Mouse (Mus musculus): Measurements from ENCODE around the gene Slc6a15. TPM values are rescaled to one million over a fixed set of nuclear protein-coding genes. Genes with fewer than 3 reads are reported as not detected.

Slc6a15 gene
- 49.3 and 58.9 TPM in 2 replicates for polyA plus RNA-seq (2015; fragmentation: Nextera tagmentation; extraction: Ambion mirVana)

GRCm38 (mm10) chr10:103367371-103368295 is at the start of gene Slc6a15:
Gene Slc6a15 (plus strand): TSS chr10:103367783.
- Histone ChIP-seq H3K9me3 (replicated peaks) (no peaks in the 10 kb centered on the region), H3K4me1 (peaks cover 9% of the 10 kb centered on the region; the same call in 1 of the 2 replicates), H3K27me3 (replicated peaks) (no peaks in the 10 kb centered on the region), H3K4me3 (replicated peaks) (peak within 1 kb of the TSS; percentile 69), H3K36me3 (no peaks in the 10 kb centered on the region), H3K9ac (replicated peaks) (peak within 1 kb of the TSS; percentile 72), H3K27ac (replicated peaks) (peak within 1 kb of the TSS; percentile 81), H3K4me2 (peak within 1 kb of the TSS; percentile 97)
- ATAC-seq (ENCODE audit: low FRiP score): peak; percentile 90
- under 1% methylated on average over 43 of the region's 43 CpGs for WGBS

GRCm38 (mm10) chr10:103321941-103322340 is 45.6 kb upstream of the Slc6a15 start:
- no peak overlapping the region for H3K4me3 ChIP-seq (replicated peaks)
- no peak overlapping the region for H3K9ac ChIP-seq (replicated peaks)
- H3K36me3 ChIP-seq: no peaks in the 10 kb centered on the region
- H3K27ac ChIP-seq (replicated peaks): no peak overlapping the region
- 91% methylated on average over 3 of the region's 3 CpGs for WGBS
- H3K4me2 ChIP-seq: no peak overlapping the region
- H3K4me1 ChIP-seq: no peaks in the 10 kb centered on the region
- no peaks in the 10 kb centered on the region for H3K9me3 ChIP-seq (replicated peaks)
- no peak for ATAC-seq (ENCODE audit: low FRiP score)
- no peaks in the 10 kb centered on the region for H3K27me3 ChIP-seq (replicated peaks)

GRCm38 (mm10) chr10:103323386-103323785 is 44.2 kb upstream of the Slc6a15 start:
- no peaks in the 10 kb centered on the region for H3K4me1 ChIP-seq
- H3K36me3 ChIP-seq: no peaks in the 10 kb centered on the region
- H3K27me3 ChIP-seq (replicated peaks): no peaks in the 10 kb centered on the region
- WGBS: 89% methylated on average over 3 of the region's 3 CpGs
- no peak for ATAC-seq (ENCODE audit: low FRiP score)
- no peak overlapping the region for H3K4me2 ChIP-seq
- no peak overlapping the region for H3K9ac ChIP-seq (replicated peaks)
- H3K9me3 ChIP-seq (replicated peaks): no peaks in the 10 kb centered on the region
- no peak overlapping the region for H3K4me3 ChIP-seq (replicated peaks)
- H3K27ac ChIP-seq (replicated peaks): no peak overlapping the region

GRCm38 (mm10) chr10:103334306-103334705 is 33.3 kb upstream of the Slc6a15 start:
- WGBS: 100% methylated on average over 1 of the region's 1 CpGs
- no peak overlapping the region for H3K9ac ChIP-seq (replicated peaks)
- H3K4me3 ChIP-seq (replicated peaks): no peak overlapping the region
- H3K9me3 ChIP-seq (replicated peaks): no peaks in the 10 kb centered on the region
- H3K4me2 ChIP-seq: no peak overlapping the region
- no peaks in the 10 kb centered on the region for H3K27me3 ChIP-seq (replicated peaks)
- H3K36me3 ChIP-seq: no peaks in the 10 kb centered on the region
- no peak overlapping the region for H3K27ac ChIP-seq (replicated peaks)
- ATAC-seq (ENCODE audit: low FRiP score): no peak
- H3K4me1 ChIP-seq: no peaks in the 10 kb centered on the region

GRCm38 (mm10) chr10:103339928-103340327 is 27.7 kb upstream of the Slc6a15 start:
- no peak overlapping the region for H3K4me2 ChIP-seq
- H3K4me3 ChIP-seq (replicated peaks): no peak overlapping the region
- ATAC-seq (ENCODE audit: low FRiP score): no peak
- H3K27ac ChIP-seq (replicated peaks): no peak overlapping the region
- H3K9me3 ChIP-seq (replicated peaks): no peaks in the 10 kb centered on the region
- 84% methylated on average over 5 of the region's 5 CpGs for WGBS
- no peaks in the 10 kb centered on the region for H3K27me3 ChIP-seq (replicated peaks)
- H3K9ac ChIP-seq (replicated peaks): no peak overlapping the region
- H3K36me3 ChIP-seq: no peaks in the 10 kb centered on the region
- no peaks in the 10 kb centered on the region for H3K4me1 ChIP-seq

- no peak overlapping the region for H3K27ac ChIP-seq (replicated peaks)
- no peak for ATAC-seq (ENCODE audit: low FRiP score)
- no peaks in the 10 kb centered on the region for H3K9me3 ChIP-seq (replicated peaks)
- H3K27me3 ChIP-seq (replicated peaks): no peaks in the 10 kb centered on the region
- no peaks in the 10 kb centered on the region for H3K4me1 ChIP-seq
- no peaks in the 10 kb centered on the region for H3K36me3 ChIP-seq
- no peak overlapping the region for H3K9ac ChIP-seq (replicated peaks)
- WGBS: 65% methylated on average over 2 of the region's 2 CpGs
- no peak overlapping the region for H3K4me3 ChIP-seq (replicated peaks)
- H3K4me2 ChIP-seq: no peak overlapping the region
Measured at GRCm38 (mm10) chr10:103346797-103347196, 20.8 kb upstream of the Slc6a15 start.

- no peaks in the 10 kb centered on the region for H3K9me3 ChIP-seq (replicated peaks)
- peak; percentile 71 for ATAC-seq (ENCODE audit: low FRiP score)
- H3K9ac ChIP-seq (replicated peaks): peak overlapping the region; percentile 72
- under 1% methylated on average over 37 of the region's 37 CpGs for WGBS
- H3K4me1 ChIP-seq: peaks cover 9% of the 10 kb centered on the region; the same call in 1 of the 2 replicates
- H3K4me3 ChIP-seq (replicated peaks): peak overlapping the region; percentile 69
- H3K4me2 ChIP-seq: peak overlapping the region; percentile 97
- no peaks in the 10 kb centered on the region for H3K27me3 ChIP-seq (replicated peaks)
- H3K36me3 ChIP-seq: no peaks in the 10 kb centered on the region
- peak overlapping the region; percentile 81 for H3K27ac ChIP-seq (replicated peaks)
Measured at GRCm38 (mm10) chr10:103368296-103369080, 905 bp downstream of the Slc6a15 start.

GRCm38 (mm10) chr10:103369081-103369420 is 1.5 kb downstream of the Slc6a15 start:
- Histone ChIP-seq H3K4me1 (peaks cover 9% of the 10 kb centered on the region; the same call in 1 of the 2 replicates), H3K9ac (replicated peaks) (peak overlapping the region; percentile 72), H3K27ac (replicated peaks) (peak overlapping the region; percentile 81), H3K9me3 (replicated peaks) (no peaks in the 10 kb centered on the region), H3K36me3 (no peaks in the 10 kb centered on the region), H3K27me3 (replicated peaks) (no peaks in the 10 kb centered on the region), H3K4me2 (peak overlapping the region; percentile 97), H3K4me3 (replicated peaks) (peak overlapping the region; percentile 69)
- 0% methylated on average over 8 of the region's 8 CpGs for WGBS
- ATAC-seq (ENCODE audit: low FRiP score): peak; percentile 83

- H3K4me2 ChIP-seq: no peak overlapping the region
- H3K4me3 ChIP-seq (replicated peaks): no peak overlapping the region
- no peak for ATAC-seq (ENCODE audit: low FRiP score)
- H3K9me3 ChIP-seq (replicated peaks): no peaks in the 10 kb centered on the region
- H3K36me3 ChIP-seq: no peaks in the 10 kb centered on the region
- no peak overlapping the region for H3K9ac ChIP-seq (replicated peaks)
- no peak overlapping the region for H3K27ac ChIP-seq (replicated peaks)
- H3K4me1 ChIP-seq: no peaks in the 10 kb centered on the region
- WGBS: 17% methylated on average over 4 of the region's 4 CpGs
- no peaks in the 10 kb centered on the region for H3K27me3 ChIP-seq (replicated peaks)
Measured at GRCm38 (mm10) chr10:103402171-103402570, 34.6 kb downstream of the Slc6a15 start.

- Histone ChIP-seq H3K4me3 (replicated peaks) (no peak overlapping the region), H3K4me2 (no peak overlapping the region)
- ATAC-seq (ENCODE audit: low FRiP score): no peak
Measured at GRCm38 (mm10) chr10:103427717-103428116, 60.1 kb downstream of the Slc6a15 start.

GRCm38 (mm10) chr10:103442588-103442987 is 75.0 kb downstream of the Slc6a15 start:
- WGBS: 83% methylated on average over 2 of the region's 2 CpGs
- no peak for ATAC-seq (ENCODE audit: low FRiP score)
- H3K9me3 ChIP-seq (replicated peaks): no peaks in the 10 kb centered on the region

More at GRCm38 (mm10) chr10:103427717-103428116, 60.1 kb downstream of the Slc6a15 start:
- H3K27me3 ChIP-seq (replicated peaks): no peaks in the 10 kb centered on the region
- 80% methylated on average over 1 of the region's 1 CpGs for WGBS
- H3K9me3 ChIP-seq (replicated peaks): no peaks in the 10 kb centered on the region
- no peak overlapping the region for H3K9ac ChIP-seq (replicated peaks)
- no peaks in the 10 kb centered on the region for H3K36me3 ChIP-seq
- H3K27ac ChIP-seq (replicated peaks): no peak overlapping the region
- H3K4me1 ChIP-seq: no peaks in the 10 kb centered on the region

More at GRCm38 (mm10) chr10:103442588-103442987, 75.0 kb downstream of the Slc6a15 start:
- Histone ChIP-seq H3K27ac (replicated peaks) (no peak overlapping the region), H3K4me1 (no peaks in the 10 kb centered on the region), H3K9ac (replicated peaks) (no peak overlapping the region), H3K36me3 (no peaks in the 10 kb centered on the region), H3K4me3 (replicated peaks) (no peak overlapping the region), H3K4me2 (no peak overlapping the region), H3K27me3 (replicated peaks) (no peaks in the 10 kb centered on the region)
